Mouse (Mus musculus): ENCODE data around the gene Ccdc61. TPM values are rescaled to one million over a fixed set of nuclear protein-coding genes. Genes with fewer than 3 reads are reported as not detected.
A peak's percentile ranks its signal among the peaks of the same experiment; 100 is the strongest.

Gene Ccdc61
- polyA plus RNA-seq, 1 experiment from 2014 or later, result 15.4 TPM

- DNase-seq (ENCODE audit: low spot score) (no peak), ATAC-seq (ENCODE audit: low FRiP score, low TSS enrichment) (no peak)
- H3K9me3 ChIP-seq (ENCODE audit: control insufficient read depth, low read length), result no peaks in the 10 kb centered on the region
- H3K9ac ChIP-seq (ENCODE audit: low read length), result no peak overlapping the region
- 0 out of 2 replicates have a peak, but pooled peaks cover 2% of the 10 kb centered on the region for H3K4me1 ChIP-seq (replicated peaks; ENCODE audit: control insufficient read depth, insufficient read depth)
- H3K36me3 ChIP-seq (ENCODE audit: control insufficient read depth, insufficient read depth, low read length), result no peaks in the 10 kb centered on the region
- TF ChIP-seq EP300 (optimal IDR thresholded peaks at IDR 0.05) (no peak), CTCF (IDR thresholded peaks at IDR 0.05; ENCODE audit: low read depth) (no peak)
- H3K4me3 ChIP-seq (ENCODE audit: low read depth, low read length), result no peak overlapping the region
- H3K4me2 ChIP-seq (replicated peaks; ENCODE audit: low read depth), result no peak overlapping the region; the same call in 1 of the 2 replicates
- WGBS, result 28% methylated on average over 3 of the region's 3 CpGs
- H3K27me3 ChIP-seq (ENCODE audit: control insufficient read depth, insufficient read depth, low read length), result 0 out of 2 replicates have a peak, but pooled peaks cover 2% of the 10 kb centered on the region
- H3K27ac ChIP-seq (replicated peaks), result no peak overlapping the region
Observed at GRCm38 (mm10) chr7:18927759-18928158, 17.5 kb upstream of the Ccdc61 start.

- Histone ChIP-seq H3K4me3 (ENCODE audit: low read depth, low read length) (peak overlapping the region; percentile 45; the same call in 1 of the 2 replicates), H3K4me2 (replicated peaks; ENCODE audit: low read depth) (peak overlapping the region; percentile 68), H3K9me3 (ENCODE audit: control insufficient read depth, low read length) (no peaks in the 10 kb centered on the region), H3K27ac (replicated peaks) (no peak overlapping the region), H3K9ac (ENCODE audit: low read length) (no peak overlapping the region), H3K4me1 (replicated peaks; ENCODE audit: control insufficient read depth, insufficient read depth) (0 out of 2 replicates have a peak, but pooled peaks cover 2% of the 10 kb centered on the region), H3K27me3 (ENCODE audit: control insufficient read depth, insufficient read depth, low read length) (0 out of 2 replicates have a peak, but pooled peaks cover 2% of the 10 kb centered on the region), H3K36me3 (ENCODE audit: control insufficient read depth, insufficient read depth, low read length) (no peaks in the 10 kb centered on the region)
- 40% methylated on average over 6 of the region's 6 CpGs for WGBS
- 0 out of 2 replicates have a peak, but pooled peaks have one; percentile 3 for ATAC-seq (ENCODE audit: low FRiP score, low TSS enrichment)
- no peak for DNase-seq (ENCODE audit: low spot score)
- no peak for TF ChIP-seq EP300 (optimal IDR thresholded peaks at IDR 0.05)
- no peak for TF ChIP-seq CTCF (IDR thresholded peaks at IDR 0.05; ENCODE audit: low read depth)
Observed at GRCm38 (mm10) chr7:18926911-18927310, 16.7 kb upstream of the Ccdc61 start.

- DNase-seq (ENCODE audit: low spot score) (peak; percentile 22), ATAC-seq (ENCODE audit: low FRiP score, low TSS enrichment) (peak; percentile 44)
- no peak for TF ChIP-seq CTCF (IDR thresholded peaks at IDR 0.05; ENCODE audit: low read depth)
- peak overlapping the region; percentile 68 for H3K4me2 ChIP-seq (replicated peaks; ENCODE audit: low read depth)
- H3K9me3 ChIP-seq (ENCODE audit: control insufficient read depth, low read length), result no peaks in the 10 kb centered on the region
- WGBS, result 4% methylated on average over 28 of the region's 42 CpGs
- H3K27me3 ChIP-seq (ENCODE audit: control insufficient read depth, insufficient read depth, low read length), result 0 out of 2 replicates have a peak, but pooled peaks cover 2% of the 10 kb centered on the region
- peak overlapping the region; percentile 53 for H3K9ac ChIP-seq (ENCODE audit: low read length)
- H3K27ac ChIP-seq (replicated peaks), result peak overlapping the region; percentile 35; the same call in 1 of the 2 replicates
- no peaks in the 10 kb centered on the region for H3K36me3 ChIP-seq (ENCODE audit: control insufficient read depth, insufficient read depth, low read length)
- peak overlapping the region; percentile 45 for H3K4me3 ChIP-seq (ENCODE audit: low read depth, low read length)
- 0 out of 2 replicates have a peak, but pooled peaks cover 2% of the 10 kb centered on the region for H3K4me1 ChIP-seq (replicated peaks; ENCODE audit: control insufficient read depth, insufficient read depth)
Observed at GRCm38 (mm10) chr7:18926041-18926790, 16.0 kb upstream of the Ccdc61 start.

- Histone ChIP-seq H3K9me3 (ENCODE audit: control insufficient read depth, low read length) (no peaks in the 10 kb centered on the region), H3K36me3 (ENCODE audit: control insufficient read depth, insufficient read depth, low read length) (no peaks in the 10 kb centered on the region), H3K4me3 (ENCODE audit: low read depth, low read length) (peak within 1 kb of the TSS; percentile 45), H3K9ac (ENCODE audit: low read length) (peak within 1 kb of the TSS; percentile 53), H3K4me1 (replicated peaks; ENCODE audit: control insufficient read depth, insufficient read depth) (0 out of 2 replicates have a peak, but pooled peaks cover 2% of the 10 kb centered on the region), H3K27me3 (ENCODE audit: control insufficient read depth, insufficient read depth, low read length) (0 out of 2 replicates have a peak, but pooled peaks cover 2% of the 10 kb centered on the region), H3K27ac (replicated peaks) (peak within 1 kb of the TSS; percentile 35; the same call in 1 of the 2 replicates), H3K4me2 (replicated peaks; ENCODE audit: low read depth) (peak within 1 kb of the TSS; percentile 68)
- peak; percentile 88 for ATAC-seq (ENCODE audit: low FRiP score, low TSS enrichment)
- TF ChIP-seq CTCF (IDR thresholded peaks at IDR 0.05; ENCODE audit: low read depth), result peak; percentile 43
- no peak for TF ChIP-seq EP300 (optimal IDR thresholded peaks at IDR 0.05)
- peak; percentile 88 for DNase-seq (ENCODE audit: low spot score)
- WGBS, result 2% methylated on average over 21 of the region's 45 CpGs
Observed at GRCm38 (mm10) chr7:18925162-18925938, 15.1 kb upstream of the Ccdc61 start, which contains the start of gene Nova2. TSS of gene Nova2 (plus strand) at chr7:18925888.

- no peak overlapping the region for H3K27ac ChIP-seq (replicated peaks)
- no peaks in the 10 kb centered on the region for H3K9me3 ChIP-seq (ENCODE audit: control insufficient read depth, low read length)
- TF ChIP-seq EP300 (optimal IDR thresholded peaks at IDR 0.05) (no peak), CTCF (IDR thresholded peaks at IDR 0.05; ENCODE audit: low read depth) (no peak)
- no peak overlapping the region for H3K4me3 ChIP-seq (ENCODE audit: low read depth, low read length)
- H3K27me3 ChIP-seq (ENCODE audit: control insufficient read depth, insufficient read depth, low read length), result 0 out of 2 replicates have a peak, but pooled peaks cover 2% of the 10 kb centered on the region
- no peak for ATAC-seq (ENCODE audit: low FRiP score, low TSS enrichment)
- no peak overlapping the region for H3K9ac ChIP-seq (ENCODE audit: low read length)
- no peak for DNase-seq (ENCODE audit: low spot score)
- H3K4me1 ChIP-seq (replicated peaks; ENCODE audit: control insufficient read depth, insufficient read depth), result 0 out of 2 replicates have a peak, but pooled peaks cover 2% of the 10 kb centered on the region
- no peaks in the 10 kb centered on the region for H3K36me3 ChIP-seq (ENCODE audit: control insufficient read depth, insufficient read depth, low read length)
- no peak overlapping the region for H3K4me2 ChIP-seq (replicated peaks; ENCODE audit: low read depth)
- WGBS, result 17% methylated on average over 8 of the region's 8 CpGs
Observed at GRCm38 (mm10) chr7:18924321-18924720, 14.1 kb upstream of the Ccdc61 start.
